In the genomic region with DNA sequence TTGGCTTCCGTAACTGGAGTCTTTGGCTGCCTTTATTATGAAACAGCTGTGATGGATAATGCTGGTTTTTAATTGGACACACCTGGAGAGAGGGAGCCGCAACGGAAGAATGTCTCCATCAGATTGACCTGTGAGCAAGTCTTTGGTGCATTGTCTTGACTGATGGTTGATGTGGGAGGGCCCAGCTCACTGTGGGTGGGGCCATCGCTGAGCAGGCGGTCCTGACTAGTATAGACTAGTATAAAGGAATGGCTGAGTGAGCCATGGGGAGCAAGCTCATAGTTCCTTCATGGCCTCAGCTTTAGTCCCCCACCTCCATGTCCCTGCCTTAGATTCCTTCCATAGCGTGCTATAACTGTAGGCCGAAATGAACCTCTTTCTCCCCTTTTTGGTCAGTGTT, we compare ENCODE assay signal across 27 mouse cellular contexts. TPM values are rescaled to one million over a fixed set of nuclear protein-coding genes. Genes with fewer than 3 reads are reported as not detected.
DNase-seq lines count a peak whose midpoint lies in the region; ATAC-seq and TF ChIP-seq lines count a peak whose summit lies in the region.
"Had no signal": no experiment of that assay in that cellular context is flagged by ENCODE, and none has a peak within 500 bp of the region (broad histone marks: within the 10 kb centered on the region; RNA-seq: fewer than 3 reads in every experiment).

No protein-coding gene starts in this region.

- H3K4me3 ChIP-seq in neural tube, embryonic 13.5 days: no peak overlapping the region
- H3K4me3 ChIP-seq in embryonic facial prominence, embryonic 15.5 days (replicated peaks): no peak overlapping the region
- no peak overlapping the region for H3K4me3 ChIP-seq in lung, adult 2 months (replicated peaks; ENCODE audit: extremely low read depth, low read depth, low read length)
- H3K4me3 ChIP-seq in thymus, adult 2 months (ENCODE audit: control insufficient read depth, insufficient read depth, low read length): no peak overlapping the region
- H3K4me3 ChIP-seq: forebrain, embryonic 15.5 days; gastrocnemius, adult 2 months; heart, embryonic 12.5 days; heart, embryonic 15.5 days; hindbrain, embryonic 10.5 days; hindbrain, embryonic 13.5 days; intestine, embryonic 15.5 days had no signal

- H3K9me3 ChIP-seq in neural tube, embryonic 13.5 days: no peaks in the 10 kb centered on the region
- H3K9me3 ChIP-seq in embryonic facial prominence, embryonic 15.5 days (replicated peaks): no peaks in the 10 kb centered on the region
- H3K9me3 ChIP-seq: forebrain, embryonic 15.5 days; heart, embryonic 15.5 days; hindbrain, embryonic 10.5 days; hindbrain, embryonic 13.5 days; intestine, embryonic 15.5 days had no signal

- DNase-seq in neural tube, embryonic 10.5 days (ENCODE audit: extremely low spot score, low spot score): no peak
- peak; percentile 79 for DNase-seq in ZHBTc4 (ENCODE audit: low read depth, low spot score)
- DNase-seq in lung, adult 2 months: no peak
- DNase-seq in thymus, adult 2 months: no peak
- DNase-seq: adrenal gland, adult 2 months; adrenal gland, postnatal 14 days; B cell, adult 2 months; cerebellum, adult 11 months; cerebellum, adult 2 months; cerebellum, adult 9-11 months; cerebellum, postnatal 25 days; gastrocnemius, adult 2 months; gastrocnemius, postnatal 14 days; heart, adult 18-20 months; heart, postnatal 10 days; heart, postnatal 36 days; kidney, adult 18-20 months had no signal

- no peak overlapping the region for H3K4me2 ChIP-seq in neural tube, embryonic 13.5 days
- H3K4me2 ChIP-seq in embryonic facial prominence, embryonic 15.5 days (replicated peaks): no peak overlapping the region
- H3K4me2 ChIP-seq: forebrain, embryonic 15.5 days; heart, embryonic 12.5 days; heart, embryonic 15.5 days; hindbrain, embryonic 13.5 days; intestine, embryonic 15.5 days had no signal

- no peaks in the 10 kb centered on the region for H3K36me3 ChIP-seq in neural tube, embryonic 13.5 days
- no peaks in the 10 kb centered on the region for H3K36me3 ChIP-seq in embryonic facial prominence, embryonic 15.5 days
- no peaks in the 10 kb centered on the region for H3K36me3 ChIP-seq in thymus, adult 2 months (ENCODE audit: control insufficient read depth, insufficient read depth, low read length)
- H3K36me3 ChIP-seq: forebrain, embryonic 15.5 days; heart, embryonic 12.5 days; heart, embryonic 15.5 days; hindbrain, embryonic 10.5 days; hindbrain, embryonic 13.5 days; intestine, embryonic 15.5 days had no signal

- TF ChIP-seq POLR2A in lung, adult 2 months (IDR thresholded peaks at IDR 0.05; ENCODE audit: borderline replicate concordance, extremely low read depth, low read depth, low read length): no peak
- TF ChIP-seq POLR2A in thymus, adult 2 months (IDR thresholded peaks at IDR 0.05; ENCODE audit: control insufficient read depth, extremely low read depth, insufficient read depth, low read length, poor library complexity): no peak

- H3K27me3 ChIP-seq in neural tube, embryonic 13.5 days: no peaks in the 10 kb centered on the region
- no peaks in the 10 kb centered on the region for H3K27me3 ChIP-seq in embryonic facial prominence, embryonic 15.5 days
- no peaks in the 10 kb centered on the region for H3K27me3 ChIP-seq in thymus, adult 2 months (ENCODE audit: control insufficient read depth, insufficient read depth, low read length)
- H3K27me3 ChIP-seq: CH12.LX; forebrain, embryonic 15.5 days; heart, embryonic 12.5 days; heart, embryonic 15.5 days; hindbrain, embryonic 13.5 days; intestine, embryonic 15.5 days had no signal

- 86% methylated on average over 7 of the region's 7 CpGs for WGBS in neural tube, embryonic 13.5 days
- WGBS in embryonic facial prominence, embryonic 15.5 days: 66% methylated on average over 7 of the region's 7 CpGs
- WGBS in lung, adult 2 months: 91% methylated on average over 7 of the region's 7 CpGs
- WGBS in thymus, adult 2 months: 96% methylated on average over 7 of the region's 7 CpGs

- ATAC-seq in neural tube, embryonic 13.5 days (ENCODE audit: low read depth): no peak
- 0 out of 2 replicates have a peak, but pooled peaks have one; percentile 29 for ATAC-seq in embryonic facial prominence, embryonic 15.5 days (ENCODE audit: insufficient number of reproducible peaks, low FRiP score, low TSS enrichment, low read depth)
- ATAC-seq: forebrain, embryonic 15.5 days; hindbrain, embryonic 16.5 days; intestine, embryonic 15.5 days had no signal

- 0 out of 2 replicates have a peak overlapping the region, but pooled peaks have one; percentile 23 for H3K27ac ChIP-seq in neural tube, embryonic 13.5 days (replicated peaks)
- no peak overlapping the region for H3K27ac ChIP-seq in embryonic facial prominence, embryonic 15.5 days (replicated peaks)
- H3K27ac ChIP-seq in thymus, adult 2 months (ENCODE audit: control insufficient read depth, insufficient read depth, low read length): no peak overlapping the region
- H3K27ac ChIP-seq: forebrain, embryonic 15.5 days; gastrocnemius, adult 2 months; heart, embryonic 15.5 days; hindbrain, embryonic 10.5 days; hindbrain, embryonic 13.5 days; intestine, embryonic 15.5 days had no signal

- no peak for TF ChIP-seq CTCF in lung, adult 2 months (IDR thresholded peaks at IDR 0.05; ENCODE audit: insufficient read depth, low read length)
- TF ChIP-seq CTCF in thymus, adult 2 months (IDR thresholded peaks at IDR 0.05; ENCODE audit: borderline replicate concordance, control insufficient read depth, extremely low read depth, insufficient read depth, low read length, poor library complexity): no peak

- H3K9ac ChIP-seq in neural tube, embryonic 13.5 days: no peak overlapping the region
- no peak overlapping the region for H3K9ac ChIP-seq in embryonic facial prominence, embryonic 15.5 days
- H3K9ac ChIP-seq: forebrain, embryonic 15.5 days; heart, embryonic 12.5 days; heart, embryonic 15.5 days; hindbrain, embryonic 13.5 days; intestine, embryonic 15.5 days had no signal

- no peaks in the 10 kb centered on the region for H3K4me1 ChIP-seq in neural tube, embryonic 13.5 days (replicated peaks)
- no peaks in the 10 kb centered on the region for H3K4me1 ChIP-seq in embryonic facial prominence, embryonic 15.5 days
- no peaks in the 10 kb centered on the region for H3K4me1 ChIP-seq in lung, adult 2 months (ENCODE audit: control insufficient read depth, insufficient read depth, low read length)
- no peaks in the 10 kb centered on the region for H3K4me1 ChIP-seq in thymus, adult 2 months (replicated peaks; ENCODE audit: control insufficient read depth, insufficient read depth, low read length)
- H3K4me1 ChIP-seq: forebrain, embryonic 15.5 days; heart, embryonic 12.5 days; heart, embryonic 15.5 days; hindbrain, embryonic 10.5 days; hindbrain, embryonic 13.5 days; intestine, embryonic 15.5 days had no signal

RNA-seq across cellular contexts. Expression of a gene that starts 58.1 kb away (rescaled TPM):
- 8.6 and 9.9 TPM in 2 replicates for polyA plus RNA-seq in neural tube, embryonic 13.5 days (2015; fragmentation: Nextera tagmentation; extraction: Ambion mirVana)
- polyA plus RNA-seq in embryonic facial prominence, embryonic 15.5 days (2015; fragmentation: Nextera tagmentation; extraction: Ambion mirVana): 8.0 and 9.1 TPM in 2 replicates
- 0.52 and 1.3 TPM in 2 replicates for polyA plus RNA-seq in lung, adult 2 months (2012; rRNA removed)
- polyA plus RNA-seq in thymus, adult 2 months (2012; rRNA removed): 0.20 and 0.42 TPM in 2 replicates
